Mouse (Mus musculus) CD4-positive, CD25-positive, alpha-beta regulatory T cell, adult 2 months (primary cell): ENCODE measurements around the gene Txlnb.
A peak's percentile ranks its signal among the peaks of the same experiment; 100 is the strongest.
"Not testable (repeated sequence)": the region's sequence is repeated elsewhere in the genome, so short reads cannot be mapped to it uniquely, and the experiment has no call there.

Source experiments
- DNase-seq: peaks from one replicate; pipeline ENCODE4 v3.0.0-alpha.2; 2012; ENCODE audit warnings: low read depth, low spot score

The Txlnb gene

DNA sequence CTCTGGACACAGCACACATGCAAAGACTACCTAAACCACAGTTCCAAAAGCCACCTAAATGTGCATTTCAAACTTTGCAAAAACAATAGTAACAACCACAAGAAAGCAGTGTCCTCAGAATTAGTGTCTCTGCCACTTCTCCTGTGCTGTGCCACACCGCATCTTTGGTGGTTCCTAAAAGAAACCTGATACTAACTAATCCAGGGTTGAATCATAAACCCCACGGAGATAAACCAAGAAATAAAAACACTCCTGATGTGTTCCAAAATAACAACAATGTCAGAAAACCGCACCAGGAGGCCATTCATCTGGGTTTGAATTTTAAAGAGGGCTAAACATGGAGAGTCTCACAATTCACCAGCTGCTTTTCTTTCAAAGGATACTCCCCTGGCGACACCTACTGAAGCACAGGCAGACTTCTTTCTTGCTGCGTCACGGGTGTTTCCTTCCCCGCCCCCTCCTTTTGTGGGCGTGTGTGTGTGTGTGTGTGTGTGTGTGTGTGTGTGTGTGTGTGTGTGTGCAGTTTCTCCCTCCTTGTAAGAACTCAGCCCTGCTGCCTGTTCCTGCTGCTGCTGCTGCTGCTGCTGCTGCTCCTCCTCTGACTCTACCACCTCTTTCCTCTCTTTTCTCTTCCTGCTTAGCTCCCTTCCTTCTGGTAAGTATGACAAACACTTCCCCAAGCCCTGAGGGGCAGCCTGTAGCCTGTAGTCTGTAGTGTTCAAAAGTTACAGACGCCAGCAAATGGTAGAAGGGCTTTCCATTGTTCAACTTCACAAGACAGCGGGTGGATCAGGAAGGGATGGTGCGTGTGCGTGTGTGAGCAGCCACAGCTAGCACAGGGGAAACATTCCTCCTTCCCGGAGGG lies at the start of gene Txlnb:
TSS of gene Txlnb (plus strand) at position 460 of the 865 bp plus-strand sequence.
- DNase-seq: peak; percentile 87

DNA sequence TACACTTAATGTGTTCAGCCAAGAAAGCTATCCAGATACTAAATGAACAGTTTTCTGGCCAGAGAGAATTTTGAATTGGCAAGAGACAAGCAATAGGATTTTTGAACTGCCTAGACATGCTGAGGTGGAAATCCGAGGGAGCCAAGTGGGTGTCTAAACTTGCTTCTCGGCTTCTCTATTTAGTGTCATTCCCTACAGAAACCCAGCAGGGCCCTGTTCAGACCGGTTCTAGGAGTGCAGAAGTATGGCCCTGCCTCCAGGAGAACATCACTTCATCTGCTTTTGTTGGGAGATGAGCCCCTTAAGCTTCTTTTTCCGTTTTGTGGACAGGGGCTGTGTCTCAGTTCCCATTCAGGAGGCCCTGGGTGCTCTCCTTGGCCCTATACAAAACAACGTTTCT lies 43.5 kb upstream of the Txlnb start:
- DNase-seq: no peak

DNA sequence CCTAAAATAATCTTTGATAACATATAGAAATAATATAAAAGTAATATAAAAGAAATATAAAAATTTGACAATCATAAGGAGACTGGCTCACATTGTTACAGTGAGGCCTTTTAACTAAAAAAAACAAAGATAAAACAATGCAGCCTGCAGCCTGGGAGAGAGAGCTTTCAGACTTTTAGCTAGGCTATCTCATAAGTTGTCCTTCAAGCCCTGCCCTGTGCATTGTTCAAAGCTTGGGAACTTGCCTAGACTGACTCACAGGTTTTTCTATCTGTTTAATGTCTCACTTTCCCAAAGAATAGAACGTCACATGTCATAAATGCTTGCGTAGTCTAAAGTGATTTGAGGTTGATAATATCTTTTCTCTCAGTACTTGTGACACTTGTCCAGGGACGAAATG lies 36.3 kb upstream of the Txlnb start:
- no peak for DNase-seq

DNA sequence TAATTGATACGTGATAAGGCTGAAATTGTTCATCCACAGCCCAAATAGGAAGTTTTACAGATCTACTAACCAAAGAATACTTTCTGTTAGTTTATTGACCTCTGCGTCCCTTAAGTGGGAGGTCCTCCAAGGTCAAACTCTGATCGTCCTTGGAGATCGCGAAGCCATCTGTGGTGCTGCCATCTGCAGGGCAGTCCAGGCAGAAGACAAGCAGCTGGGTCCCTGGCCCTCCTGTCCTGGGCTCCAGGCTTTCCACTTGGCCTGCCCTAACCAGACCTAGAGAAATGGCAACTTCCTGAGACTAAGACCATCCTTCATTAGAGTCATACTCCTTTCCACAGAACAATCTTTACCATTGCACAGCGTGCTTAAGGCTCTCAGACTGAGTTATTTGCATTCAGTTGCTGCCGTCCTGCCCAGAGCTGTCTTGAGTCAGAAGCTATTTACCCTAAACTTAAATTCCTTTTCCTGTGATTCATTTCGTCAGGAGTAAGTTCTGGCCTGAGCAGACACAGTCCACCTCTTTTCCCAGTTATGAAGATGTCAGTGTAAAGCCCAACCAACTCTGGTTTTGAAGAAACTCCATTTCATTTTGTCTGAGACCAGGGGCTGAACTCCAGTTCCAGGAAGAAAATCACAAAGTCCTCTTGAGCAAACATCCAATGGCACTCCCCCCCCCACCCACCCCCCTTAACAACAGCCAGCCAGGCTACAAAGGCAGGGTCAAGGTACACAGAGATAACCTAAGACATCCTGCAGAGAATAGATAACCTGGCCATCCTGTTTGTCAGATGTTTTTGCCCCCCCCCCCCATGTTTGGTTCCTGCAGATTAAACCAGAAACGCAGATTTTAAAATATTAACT lies 35.0 kb upstream of the Txlnb start:
- peak; percentile 17 for DNase-seq

DNA sequence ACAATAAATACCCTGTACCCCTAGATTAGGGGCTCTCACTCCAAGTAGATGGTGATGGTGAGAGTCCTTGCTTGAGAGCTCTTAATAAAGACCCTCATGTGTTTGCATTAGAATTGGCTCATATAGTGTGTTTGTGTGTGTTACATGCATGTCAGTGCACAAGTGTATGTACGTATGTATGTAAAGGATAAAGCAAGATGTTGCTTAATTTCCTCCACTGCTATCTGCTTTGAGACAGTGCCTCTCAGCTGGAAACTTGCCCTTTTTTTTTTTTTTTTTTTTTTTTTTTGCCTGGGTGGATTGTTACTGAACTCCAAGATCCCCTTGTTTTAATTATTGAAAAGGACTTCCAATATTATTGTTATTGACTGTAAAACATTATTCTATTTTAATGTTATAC lies 34.4 kb upstream of the Txlnb start:
- no peak for DNase-seq

- no peak for DNase-seq
Observed at GRCm38 (mm10) chr10:17762946-17763345, 33.1 kb upstream of the Txlnb start.

DNA sequence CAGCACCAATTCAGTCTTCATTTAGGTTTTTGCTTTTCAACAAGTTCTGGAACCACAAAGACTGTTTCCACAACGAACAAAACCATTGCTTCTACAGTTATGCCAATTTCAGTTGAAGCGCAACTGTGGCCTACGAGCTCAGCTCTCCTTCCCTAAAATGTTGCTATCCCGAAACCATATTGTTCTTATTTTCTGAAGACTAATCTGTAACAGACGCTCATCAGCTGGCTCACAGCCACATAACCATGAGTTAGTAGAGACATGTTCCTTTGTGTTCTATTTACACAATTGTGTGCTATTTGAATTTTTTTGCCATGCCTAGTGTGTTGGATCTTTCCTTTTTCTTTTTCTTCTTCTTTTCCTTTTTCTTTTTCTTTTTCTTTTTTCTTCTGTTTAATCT lies 26.2 kb upstream of the Txlnb start:
- DNase-seq: no peak

- DNase-seq: peak; percentile 84
Observed at GRCm38 (mm10) chr10:17772364-17772763, 23.7 kb upstream of the Txlnb start.

- DNase-seq: no peak
Observed at GRCm38 (mm10) chr10:17774366-17774765, 21.7 kb upstream of the Txlnb start.

DNA sequence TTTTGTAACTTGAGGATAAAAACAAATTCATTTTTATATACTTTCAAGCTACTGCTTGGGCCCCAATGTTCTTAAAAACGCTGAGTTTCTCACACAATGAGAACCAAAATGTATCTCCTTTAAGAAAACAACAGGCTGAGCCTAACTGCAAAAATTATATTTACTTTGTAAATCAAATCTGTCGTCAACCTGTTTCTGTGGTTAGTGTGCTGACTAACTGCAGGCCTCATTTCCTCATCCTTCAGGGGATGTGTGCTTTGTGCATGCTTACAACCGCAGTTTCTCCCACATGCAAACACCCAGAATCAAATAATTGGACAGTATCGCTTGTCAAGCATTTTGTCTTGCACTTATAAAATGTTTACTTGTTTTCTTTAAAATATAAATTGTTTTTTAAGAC lies 20.9 kb upstream of the Txlnb start:
- DNase-seq: peak; percentile 54

DNA sequence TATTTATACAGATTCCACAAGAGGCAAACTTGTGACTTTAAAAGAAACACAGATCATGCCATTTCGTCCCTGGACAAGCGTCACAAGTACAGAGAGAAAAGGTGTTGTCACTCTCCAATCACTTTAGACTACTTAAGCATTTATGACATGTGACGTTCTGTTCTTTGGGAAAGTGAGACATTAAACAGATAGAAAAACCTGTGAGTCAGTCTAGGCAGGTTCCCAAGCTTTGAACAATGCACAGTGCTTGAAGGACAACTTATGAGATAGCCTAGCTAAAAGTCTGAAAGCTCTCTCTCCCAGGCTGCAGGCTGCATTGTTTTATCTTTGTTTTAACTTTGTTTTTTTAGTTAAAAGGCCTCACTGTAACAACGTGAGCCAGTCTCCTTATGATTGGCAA lies 19.3 kb upstream of the Txlnb start:
- DNase-seq: not testable (repeated sequence)

- DNase-seq: no peak
Observed at GRCm38 (mm10) chr10:17786771-17787170, 9.3 kb upstream of the Txlnb start.

GRCm38 (mm10) chr10:17787938-17788337 lies 8.1 kb upstream of the Txlnb start:
- DNase-seq: no peak

GRCm38 (mm10) chr10:17788347-17788746 lies 7.7 kb upstream of the Txlnb start:
- DNase-seq: no peak

DNA sequence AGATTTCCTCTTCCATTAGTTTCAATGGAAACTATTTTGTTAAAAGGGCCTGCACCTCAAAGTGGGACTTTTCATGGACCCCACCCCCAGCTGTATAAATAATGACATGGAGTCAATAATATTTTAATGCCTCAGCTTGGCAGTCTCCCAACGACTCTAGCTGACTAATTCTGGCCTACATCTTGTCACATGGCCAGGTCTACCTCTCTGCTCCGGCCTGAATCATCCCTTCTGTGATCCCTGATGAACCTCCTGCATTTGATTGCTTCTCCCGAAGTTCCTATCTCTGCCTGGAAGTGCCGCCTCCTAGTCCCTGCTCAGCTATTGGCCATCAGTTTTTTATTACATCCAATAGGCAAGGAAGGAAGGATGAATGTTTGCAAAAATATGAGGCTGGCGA lies 2.1 kb upstream of the Txlnb start:
- DNase-seq: no peak

DNA sequence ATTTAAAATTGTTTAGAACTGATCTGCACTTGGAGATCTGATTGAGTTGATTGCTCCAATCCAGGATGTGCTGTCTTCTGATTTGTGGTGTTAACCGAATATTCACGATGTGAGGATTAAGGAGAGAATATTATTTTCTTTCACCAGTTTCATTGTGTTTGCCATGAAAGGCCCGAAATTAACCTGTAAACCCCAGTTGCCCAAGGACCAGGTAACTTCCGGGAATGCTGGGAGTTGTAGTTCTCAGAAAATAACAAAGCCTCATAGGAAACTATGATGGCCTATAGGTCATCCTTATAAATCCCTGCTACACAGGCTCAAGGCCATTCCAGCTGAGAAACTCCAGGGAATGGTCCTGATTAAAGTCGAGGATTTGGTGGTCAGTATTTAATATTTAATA lies 1.6 kb upstream of the Txlnb start:
- DNase-seq: no peak

DNA sequence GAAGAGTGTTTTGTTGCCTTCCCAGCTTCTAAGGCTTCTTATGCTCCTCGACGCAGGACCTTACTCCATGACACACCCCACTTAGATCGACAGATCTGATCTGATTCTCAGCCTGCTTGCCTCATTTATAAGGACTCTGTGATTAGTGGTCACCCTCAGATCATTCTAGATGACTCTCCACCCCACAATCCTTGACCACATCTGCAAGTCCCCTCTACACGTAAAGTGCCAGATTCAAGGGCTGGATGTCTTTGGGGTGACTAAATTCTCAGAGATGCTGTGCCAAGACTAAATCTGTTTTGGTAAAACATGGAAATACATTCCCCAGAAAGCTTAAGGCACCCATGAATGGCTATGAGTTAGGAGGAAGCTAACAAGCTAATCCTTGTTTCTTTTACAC lies 799 bp upstream of the Txlnb start:
- DNase-seq: no peak

GRCm38 (mm10) chr10:17796846-17797631 lies 1.0 kb downstream of the Txlnb start:
- DNase-seq: peak; percentile 53

DNA sequence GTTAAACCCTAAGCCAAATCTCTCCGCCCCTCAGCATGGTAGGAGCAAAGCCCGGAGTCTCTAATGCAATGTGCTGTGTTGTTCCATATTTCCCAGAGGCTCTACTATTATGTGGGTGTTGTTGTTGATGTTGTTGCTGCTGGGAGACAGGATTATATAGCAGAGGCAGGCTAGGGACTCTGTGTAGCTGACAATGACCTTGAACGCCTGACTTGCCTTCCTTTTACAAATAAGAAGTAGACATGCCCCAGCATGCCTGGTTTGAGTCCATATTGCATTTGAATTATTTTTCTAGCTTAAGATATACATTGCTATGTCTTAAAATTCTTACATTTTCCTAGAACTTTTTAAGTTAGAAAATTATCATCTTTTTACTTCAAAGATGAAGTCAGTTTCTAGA lies 1.7 kb downstream of the Txlnb start:
- DNase-seq: no peak

GRCm38 (mm10) chr10:17801788-17802187 lies 5.8 kb downstream of the Txlnb start:
- no peak for DNase-seq

- no peak for DNase-seq
Observed at GRCm38 (mm10) chr10:17808526-17808925, 12.5 kb downstream of the Txlnb start.

GRCm38 (mm10) chr10:17815052-17815451 lies 19.0 kb downstream of the Txlnb start:
- DNase-seq: no peak
